16 mouse cellular contexts compared by ENCODE assay signal in the genomic region with DNA sequence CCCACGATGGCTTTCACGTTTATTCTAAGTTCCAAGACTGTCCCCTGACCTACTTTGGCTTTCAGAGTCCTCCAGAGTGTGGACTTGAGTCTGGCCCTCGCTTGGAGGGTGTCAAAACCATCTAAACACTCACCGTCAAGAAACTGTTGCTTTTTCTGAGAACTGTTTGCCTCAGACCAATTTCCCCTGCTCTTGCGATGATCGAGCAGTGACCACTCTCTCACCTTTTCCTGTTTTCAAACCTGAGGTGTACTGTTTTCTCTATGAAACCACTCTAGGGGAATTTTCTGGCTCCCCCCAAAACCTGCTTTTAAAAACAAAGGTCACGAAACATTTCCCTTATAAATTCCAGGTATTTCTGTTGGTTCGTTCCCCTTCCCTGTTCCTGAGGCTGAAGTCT.
DNase-seq lines count a peak whose midpoint lies in the region; ATAC-seq and TF ChIP-seq lines count a peak whose summit lies in the region.
"Had no signal": no experiment of that assay in that cellular context is flagged by ENCODE, and none has a peak within 500 bp of the region (broad histone marks: within the 10 kb centered on the region; RNA-seq: fewer than 3 reads in every experiment).

No protein-coding gene starts in this region.

- no peak for DNase-seq in heart, adult 2 months
- DNase-seq in midbrain, embryonic 11.5 days (ENCODE audit: low spot score, missing footprints): no peak
- no peak for DNase-seq in intestine, embryonic 14.5 days (ENCODE audit: low spot score)
- DNase-seq in natural killer cell, adult 2 months (ENCODE audit: low spot score in 2 of 2): peak; percentile 70 to 84
- DNase-seq in left cerebral cortex, adult 2 months (ENCODE audit: extremely low spot score in 1 of 2, low spot score in 2 of 2): no peak
- no peak for DNase-seq in left cerebral cortex, adult 9 months (ENCODE audit: low spot score in 2 of 2)
- DNase-seq: cerebellum, adult 8-10 months; gastrocnemius, postnatal 10 days; left cerebral cortex, postnatal 4 days; right cerebral cortex, postnatal 4 days; thymus, postnatal 14 days had no signal

- ATAC-seq in heart, embryonic 16.5 days (replicated peaks; ENCODE audit: extremely low read depth, insufficient read depth, low FRiP score): no peak
- no peak for ATAC-seq in midbrain, embryonic 13.5 days
- ATAC-seq in midbrain, embryonic 11.5 days (ENCODE audit: low FRiP score): no peak
- no peak for ATAC-seq in intestine, embryonic 14.5 days (replicated peaks; ENCODE audit: low FRiP score, low TSS enrichment, low read depth)

- no peaks in the 10 kb centered on the region for H3K36me3 ChIP-seq in heart, embryonic 16.5 days (ENCODE audit: control insufficient read depth, insufficient read depth)
- no peaks in the 10 kb centered on the region for H3K36me3 ChIP-seq in heart, adult 2 months (ENCODE audit: control insufficient read depth, insufficient read depth, low read length)
- H3K36me3 ChIP-seq in midbrain, embryonic 13.5 days: no peaks in the 10 kb centered on the region
- H3K36me3 ChIP-seq in midbrain, embryonic 11.5 days (ENCODE audit: control insufficient read depth, insufficient read depth, low read length): no peaks in the 10 kb centered on the region
- H3K36me3 ChIP-seq in intestine, embryonic 14.5 days (ENCODE audit: control insufficient read depth, insufficient read depth, low read length): no peaks in the 10 kb centered on the region
- H3K36me3 ChIP-seq: forebrain, embryonic 12.5 days; hindbrain, embryonic 15.5 days; neural tube, embryonic 13.5 days had no signal

- intact Hi-C loops in heart, adult 2 months (cut with DNase I): no loop called here
- intact Hi-C loops in left cerebral cortex, adult 2 months (cut with DNase I): loop anchor here (5.0 kb wide), 1 partner anchor 173 kb away; a partner anchor contains a TSS

- no peak for TF ChIP-seq EP300 in heart, adult 2 months (IDR thresholded peaks at IDR 0.05; ENCODE audit: insufficient read depth, low read depth, low read length)

- H3K9me3 ChIP-seq in heart, embryonic 16.5 days (replicated peaks; ENCODE audit: control insufficient read depth, low read length): no peaks in the 10 kb centered on the region
- no peaks in the 10 kb centered on the region for H3K9me3 ChIP-seq in midbrain, embryonic 13.5 days
- no peaks in the 10 kb centered on the region for H3K9me3 ChIP-seq in midbrain, embryonic 11.5 days (ENCODE audit: control insufficient read depth, low read length)
- no peaks in the 10 kb centered on the region for H3K9me3 ChIP-seq in intestine, embryonic 14.5 days (ENCODE audit: control insufficient read depth, low read length)
- H3K9me3 ChIP-seq: forebrain, embryonic 12.5 days; hindbrain, embryonic 15.5 days; neural tube, embryonic 13.5 days had no signal

- peak overlapping the region; percentile 10; the same call in 1 of the 2 replicates for H3K9ac ChIP-seq in heart, embryonic 16.5 days (ENCODE audit: low read length)
- no peak overlapping the region for H3K9ac ChIP-seq in heart, adult 2 months (ENCODE audit: low read depth, low read length)
- H3K9ac ChIP-seq in midbrain, embryonic 13.5 days (replicated peaks): no peak overlapping the region; the same call in 1 of the 2 replicates
- no peak overlapping the region for H3K9ac ChIP-seq in midbrain, embryonic 11.5 days (ENCODE audit: low read length)
- no peak overlapping the region for H3K9ac ChIP-seq in intestine, embryonic 14.5 days (ENCODE audit: low read length)
- H3K9ac ChIP-seq: forebrain, embryonic 12.5 days; hindbrain, embryonic 15.5 days; neural tube, embryonic 13.5 days had no signal

- H3K27me3 ChIP-seq in heart, embryonic 16.5 days (ENCODE audit: control insufficient read depth, insufficient read depth, low read length): no peaks in the 10 kb centered on the region
- no peaks in the 10 kb centered on the region for H3K27me3 ChIP-seq in heart, adult 2 months (ENCODE audit: control insufficient read depth, insufficient read depth, low read length)
- no peaks in the 10 kb centered on the region for H3K27me3 ChIP-seq in midbrain, embryonic 13.5 days
- H3K27me3 ChIP-seq in midbrain, embryonic 11.5 days (ENCODE audit: control insufficient read depth, insufficient read depth, low read length): no peaks in the 10 kb centered on the region
- H3K27me3 ChIP-seq in intestine, embryonic 14.5 days (replicated peaks; ENCODE audit: control insufficient read depth, insufficient read depth, low read length): no peaks in the 10 kb centered on the region
- H3K27me3 ChIP-seq: hindbrain, embryonic 15.5 days; neural tube, embryonic 13.5 days had no signal

- no peak for TF ChIP-seq CTCF in heart, adult 2 months (IDR thresholded peaks at IDR 0.05)
- no peak for TF ChIP-seq CTCF in left cerebral cortex, adult 2 months (IDR thresholded peaks at IDR 0.05)

- no peaks in the 10 kb centered on the region for H3K79me2 ChIP-seq in heart, adult 2 months (replicated peaks; ENCODE audit: control insufficient read depth, insufficient read depth, low read length)

- no peak for TF ChIP-seq POLR2A in heart, adult 2 months (IDR thresholded peaks at IDR 0.05; ENCODE audit: insufficient read depth, low read depth, low read length)

- H3K27ac ChIP-seq in heart, embryonic 16.5 days (ENCODE audit: low read length): no peak overlapping the region
- H3K27ac ChIP-seq in heart, adult 2 months: no peak overlapping the region
- no peak overlapping the region for H3K27ac ChIP-seq in midbrain, embryonic 13.5 days
- no peak overlapping the region for H3K27ac ChIP-seq in midbrain, embryonic 11.5 days (ENCODE audit: low read depth, low read length)
- H3K27ac ChIP-seq in intestine, embryonic 14.5 days (ENCODE audit: low read depth): 0 out of 2 replicates have a peak overlapping the region, but pooled peaks have one; percentile 33
- no peak overlapping the region for H3K27ac ChIP-seq in left cerebral cortex, adult 2 months
- H3K27ac ChIP-seq: forebrain, embryonic 12.5 days; hindbrain, embryonic 15.5 days; neural tube, embryonic 13.5 days had no signal

- WGBS in heart, embryonic 16.5 days: 39% methylated on average over 8 of the region's 8 CpGs
- WGBS in heart, adult 2 months: 47% methylated on average over 8 of the region's 8 CpGs
- WGBS in midbrain, embryonic 13.5 days: 74% methylated on average over 8 of the region's 8 CpGs
- WGBS in midbrain, embryonic 11.5 days: 82% methylated on average over 8 of the region's 8 CpGs
- 61% methylated on average over 8 of the region's 8 CpGs for WGBS in intestine, embryonic 14.5 days

- H3K4me3 ChIP-seq in heart, embryonic 16.5 days (ENCODE audit: low read length): no peak overlapping the region; the same call in 1 of the 2 replicates
- H3K4me3 ChIP-seq in heart, adult 2 months: no peak overlapping the region
- no peak overlapping the region for H3K4me3 ChIP-seq in midbrain, embryonic 13.5 days (replicated peaks)
- no peak overlapping the region for H3K4me3 ChIP-seq in midbrain, embryonic 11.5 days (ENCODE audit: low read depth, low read length)
- no peak overlapping the region for H3K4me3 ChIP-seq in intestine, embryonic 14.5 days (ENCODE audit: low read depth, low read length)
- no peak overlapping the region for H3K4me3 ChIP-seq in left cerebral cortex, adult 2 months
- H3K4me3 ChIP-seq: forebrain, embryonic 12.5 days; hindbrain, embryonic 15.5 days; neural tube, embryonic 13.5 days had no signal

- peaks cover 18% of the 10 kb centered on the region for H3K4me1 ChIP-seq in heart, embryonic 16.5 days (ENCODE audit: control insufficient read depth, insufficient read depth, low read length)
- no peaks in the 10 kb centered on the region for H3K4me1 ChIP-seq in heart, adult 2 months (ENCODE audit: control insufficient read depth, insufficient read depth, low read length)
- H3K4me1 ChIP-seq in midbrain, embryonic 13.5 days (replicated peaks): peaks cover 16% of the 10 kb centered on the region; the same call in 1 of the 2 replicates
- H3K4me1 ChIP-seq in midbrain, embryonic 11.5 days (ENCODE audit: control insufficient read depth, insufficient read depth, low read length): peaks cover 12% of the 10 kb centered on the region; the same call in 1 of the 2 replicates
- H3K4me1 ChIP-seq in intestine, embryonic 14.5 days (replicated peaks; ENCODE audit: control insufficient read depth, insufficient read depth, low read length): peaks cover 21% of the 10 kb centered on the region; the same call in 1 of the 2 replicates

- peak overlapping the region; percentile 59 for H3K4me2 ChIP-seq in heart, embryonic 16.5 days (ENCODE audit: low read depth, low read length)
- peak overlapping the region; percentile 9; the same call in 1 of the 2 replicates for H3K4me2 ChIP-seq in midbrain, embryonic 13.5 days (replicated peaks)
- no peak overlapping the region for H3K4me2 ChIP-seq in midbrain, embryonic 11.5 days
- peak overlapping the region; percentile 16 for H3K4me2 ChIP-seq in intestine, embryonic 14.5 days (ENCODE audit: low read length)
- H3K4me2 ChIP-seq: forebrain, embryonic 12.5 days; hindbrain, embryonic 15.5 days; neural tube, embryonic 13.5 days had no signal

Comparison
In these comparisons a context has a peak if more than half of its experiments do, and no peak if none do; other contexts are left out.
1. DNase-seq: peak in natural killer cell, adult 2 months (2 of 2); none in heart, adult 2 months (0 of 2), midbrain, embryonic 11.5 days (single experiment), intestine, embryonic 14.5 days (single experiment), left cerebral cortex, adult 2 months (0 of 2) and left cerebral cortex, adult 9 months (0 of 2).